ENCODE assay signal across 8 mouse cellular contexts in genomic region chr5:113882566-113883383, GRCm38 (mm10). TPM values are rescaled to one million over a fixed set of nuclear protein-coding genes. Genes with fewer than 3 reads are reported as not detected.
A peak's percentile ranks its signal among the peaks of the same experiment; 100 is the strongest.
DNase-seq lines count a peak whose midpoint lies in the region; ATAC-seq and TF ChIP-seq lines count a peak whose summit lies in the region.

No protein-coding gene starts in this region.

- peak; percentile 64 for DNase-seq in kidney, postnatal 10 days
- DNase-seq in kidney, postnatal 25 days = no peak
- no peak for DNase-seq in hindbrain, embryonic 10.5 days (ENCODE audit: low spot score)
- DNase-seq in lung, postnatal 14 days = peak; percentile 42
- no peak for DNase-seq in natural killer cell, adult 2 months (ENCODE audit: low spot score in 2 of 2)
- DNase-seq in cerebellum, adult 8-10 months = no peak

- H3K9me3 ChIP-seq in hindbrain, embryonic 10.5 days = no peaks in the 10 kb centered on the region

- H3K36me3 ChIP-seq in hindbrain, embryonic 10.5 days = peaks cover 49% of the 10 kb centered on the region

- 0 out of 2 replicates have a peak overlapping the region, but pooled peaks have one; percentile 12 for H3K27ac ChIP-seq in cortical plate, adult 2 months (ENCODE audit: insufficient read depth, low read length)
- H3K27ac ChIP-seq in hindbrain, embryonic 10.5 days = peak overlapping the region; percentile 79

- H3K27me3 ChIP-seq in hindbrain, embryonic 10.5 days (ENCODE audit: insufficient read depth, poor library complexity, severe bottlenecking) = no peaks in the 10 kb centered on the region

- 77% methylated on average over 15 of the region's 15 CpGs for WGBS in hindbrain, embryonic 10.5 days

- no peak for TF ChIP-seq CTCF in cortical plate, adult 2 months (IDR thresholded peaks at IDR 0.05; ENCODE audit: extremely low read depth, insufficient read depth, low read length)

- TF ChIP-seq POLR2A in cortical plate, adult 2 months (IDR thresholded peaks at IDR 0.05; ENCODE audit: extremely low read depth, insufficient read depth, low read length) = no peak

- no peak for ATAC-seq in cerebellum, adult (ENCODE audit: insufficient number of reproducible peaks, low FRiP score, low TSS enrichment)

- H3K4me1 ChIP-seq in cortical plate, adult 2 months (ENCODE audit: control insufficient read depth, insufficient read depth, low read length) = peaks cover 16% of the 10 kb centered on the region
- H3K4me1 ChIP-seq in hindbrain, embryonic 10.5 days (replicated peaks) = peaks cover 63% of the 10 kb centered on the region

- no peak overlapping the region for H3K4me3 ChIP-seq in cortical plate, adult 2 months (ENCODE audit: insufficient read depth, low read length)
- H3K4me3 ChIP-seq in hindbrain, embryonic 10.5 days = no peak overlapping the region

RNA-seq across cellular contexts. Expression of gene Coro1c, which starts 25.8 kb away (rescaled TPM):
- 66.1 and 70.5 TPM in 2 replicates for polyA plus RNA-seq in cortical plate, adult 2 months (2012; rRNA removed)
- 248 and 258 TPM in 2 replicates for polyA plus RNA-seq in hindbrain, embryonic 10.5 days (2016; fragmentation: Nextera tagmentation; extraction: Ambion mirVana)

RNA-seq across cellular contexts. Expression of gene Selplg, which starts 50.3 kb away (rescaled TPM):
- polyA plus RNA-seq in cortical plate, adult 2 months (2012; rRNA removed) = 43.5 TPM in 2 replicates
- 1.3 and 1.7 TPM in 2 replicates for polyA plus RNA-seq in hindbrain, embryonic 10.5 days (2016; fragmentation: Nextera tagmentation; extraction: Ambion mirVana)

Comparison
In these comparisons a context has a peak if more than half of its experiments do, and no peak if none do; other contexts are left out.
1. DNase-seq: peak in kidney, postnatal 10 days (single experiment) and lung, postnatal 14 days (single experiment); none in kidney, postnatal 25 days (0 of 2), hindbrain, embryonic 10.5 days (single experiment), natural killer cell, adult 2 months (0 of 2) and cerebellum, adult 8-10 months (single experiment).
2. RNA of gene Selplg, which starts 50.3 kb away (polyA plus RNA-seq): 43.5 TPM in cortical plate, adult 2 months; 1.3 to 1.7 TPM in hindbrain, embryonic 10.5 days; every median in the first group is over 10 times any median in the second.